Mouse (Mus musculus): ENCODE measurements around the gene F5. TPM values are rescaled to one million over a fixed set of nuclear protein-coding genes. Genes with fewer than 3 reads are reported as not detected.

F5 gene
- polyA plus RNA-seq, 1 experiment: 2.0 TPM

GRCm38 (mm10) chr1:164251438-164251837 lies 99.8 kb downstream of the F5 start:
- TF ChIP-seq CTCF (IDR thresholded peaks at IDR 0.05; ENCODE audit: extremely low read depth, insufficient read depth, insufficient read length, insufficient replicate concordance): no peak
- Histone ChIP-seq H3K4me1 (ENCODE audit: control insufficient read depth, insufficient read depth, insufficient read length) (peaks cover 3% of the 10 kb centered on the region; the same call in 1 of the 2 replicates), H3K27ac (ENCODE audit: insufficient read depth, low read length) (no peak overlapping the region), H3K27me3 (ENCODE audit: control insufficient read depth, insufficient read depth, low read length) (no peaks in the 10 kb centered on the region), H3K4me3 (ENCODE audit: extremely low read depth, insufficient read depth, insufficient read length) (no peak overlapping the region), H3K36me3 (ENCODE audit: control insufficient read depth, insufficient read depth, low read length) (no peaks in the 10 kb centered on the region)
- DNase-seq (ENCODE audit: low read depth in 1 of 2, low spot score in 2 of 2): no peak
- 82% methylated on average over 1 of the region's 1 CpGs for WGBS

GRCm38 (mm10) chr1:164252551-164252950 lies 100.9 kb downstream of the F5 start:
- H3K36me3 ChIP-seq (ENCODE audit: control insufficient read depth, insufficient read depth, low read length): no peaks in the 10 kb centered on the region; the same call in 1 of the 2 replicates
- TF ChIP-seq POLR2A (IDR thresholded peaks at IDR 0.05; ENCODE audit: low read depth, low read length) (no peak), CTCF (IDR thresholded peaks at IDR 0.05; ENCODE audit: extremely low read depth, insufficient read depth, insufficient read length, insufficient replicate concordance) (no peak)
- H3K4me1 ChIP-seq (ENCODE audit: control insufficient read depth, insufficient read depth, insufficient read length): peaks cover 3% of the 10 kb centered on the region; the same call in 1 of the 2 replicates
- WGBS: 88% methylated on average over 5 of the region's 5 CpGs
- no peak for DNase-seq (ENCODE audit: low read depth in 1 of 2, low spot score in 2 of 2)
- H3K4me3 ChIP-seq (ENCODE audit: extremely low read depth, insufficient read depth, insufficient read length): no peak overlapping the region
- H3K27me3 ChIP-seq (ENCODE audit: control insufficient read depth, insufficient read depth, low read length): no peaks in the 10 kb centered on the region
- H3K27ac ChIP-seq (ENCODE audit: insufficient read depth, low read length): no peak overlapping the region

- no peak for TF ChIP-seq CTCF (IDR thresholded peaks at IDR 0.05; ENCODE audit: extremely low read depth, insufficient read depth, insufficient read length, insufficient replicate concordance)
- no peaks in the 10 kb centered on the region for H3K4me1 ChIP-seq (ENCODE audit: control insufficient read depth, insufficient read depth, insufficient read length)
- 87% methylated on average over 3 of the region's 3 CpGs for WGBS
- H3K27ac ChIP-seq (ENCODE audit: insufficient read depth, low read length): no peak overlapping the region
- H3K27me3 ChIP-seq (ENCODE audit: control insufficient read depth, insufficient read depth, low read length): no peaks in the 10 kb centered on the region
- no peaks in the 10 kb centered on the region; the same call in 1 of the 2 replicates for H3K36me3 ChIP-seq (ENCODE audit: control insufficient read depth, insufficient read depth, low read length)
- H3K4me3 ChIP-seq (ENCODE audit: extremely low read depth, insufficient read depth, insufficient read length): no peak overlapping the region
- no peak for DNase-seq (ENCODE audit: low read depth in 1 of 2, low spot score in 2 of 2)
These were observed 103.2 kb downstream of the F5 start for GRCm38 (mm10) chr1:164254836-164255235.

- H3K27ac ChIP-seq (ENCODE audit: insufficient read depth, low read length): no peak overlapping the region
- DNase-seq (ENCODE audit: low read depth in 1 of 2, low spot score in 2 of 2): no peak
- H3K36me3 ChIP-seq (ENCODE audit: control insufficient read depth, insufficient read depth, low read length): peaks cover 4% of the 10 kb centered on the region
- no peaks in the 10 kb centered on the region for H3K4me1 ChIP-seq (ENCODE audit: control insufficient read depth, insufficient read depth, insufficient read length)
- TF ChIP-seq CTCF (IDR thresholded peaks at IDR 0.05; ENCODE audit: extremely low read depth, insufficient read depth, insufficient read length, insufficient replicate concordance): no peak
- TF ChIP-seq POLR2A (IDR thresholded peaks at IDR 0.05; ENCODE audit: low read depth, low read length): no peak
- H3K4me3 ChIP-seq (ENCODE audit: extremely low read depth, insufficient read depth, insufficient read length): no peak overlapping the region
- H3K27me3 ChIP-seq (ENCODE audit: control insufficient read depth, insufficient read depth, low read length): no peaks in the 10 kb centered on the region
- WGBS: 93% methylated on average over 16 of the region's 16 CpGs
These were observed 108.8 kb downstream of the F5 start for GRCm38 (mm10) chr1:164260171-164261028.

GRCm38 (mm10) chr1:164261553-164261952 lies 109.9 kb downstream of the F5 start:
- DNase-seq (ENCODE audit: low read depth in 1 of 2, low spot score in 2 of 2): no peak
- peaks cover 4% of the 10 kb centered on the region for H3K36me3 ChIP-seq (ENCODE audit: control insufficient read depth, insufficient read depth, low read length)
- no peak overlapping the region for H3K4me3 ChIP-seq (ENCODE audit: extremely low read depth, insufficient read depth, insufficient read length)
- H3K4me1 ChIP-seq (ENCODE audit: control insufficient read depth, insufficient read depth, insufficient read length): no peaks in the 10 kb centered on the region
- H3K27me3 ChIP-seq (ENCODE audit: control insufficient read depth, insufficient read depth, low read length): no peaks in the 10 kb centered on the region
- H3K27ac ChIP-seq (ENCODE audit: insufficient read depth, low read length): no peak overlapping the region
- TF ChIP-seq POLR2A (IDR thresholded peaks at IDR 0.05; ENCODE audit: low read depth, low read length): no peak
- TF ChIP-seq CTCF (IDR thresholded peaks at IDR 0.05; ENCODE audit: extremely low read depth, insufficient read depth, insufficient read length, insufficient replicate concordance): no peak
- 94% methylated on average over 7 of the region's 7 CpGs for WGBS

Other genes with a start within 250 kb of the F5 start
- gene Scyl3, start 222.7 kb upstream of the F5 start, polyA plus RNA-seq (2012; rRNA removed): 8.5 TPM in 2 replicates
- 1.2 and 1.5 TPM in 2 replicates for gene BC055324, start 157.0 kb upstream of the F5 start, polyA plus RNA-seq (2012; rRNA removed)
- 0.52 and 0.74 TPM in 2 replicates for gene Mettl18, start 156.9 kb upstream of the F5 start, polyA plus RNA-seq (2012; rRNA removed)
- 0.09 and 0.13 TPM in 2 replicates for gene Sele, start 103.6 kb upstream of the F5 start, polyA plus RNA-seq (2012; rRNA removed)
- gene Sell, start 89.9 kb upstream of the F5 start, polyA plus RNA-seq (2012; rRNA removed): 68.6 and 72.4 TPM in 2 replicates
- gene Selp, start 36.6 kb upstream of the F5 start, polyA plus RNA-seq (2012; rRNA removed): 2.2 and 2.8 TPM in 2 replicates
- 2.9 and 4.2 TPM in 2 replicates for gene Slc19a2, start 97.2 kb downstream of the F5 start, polyA plus RNA-seq (2012; rRNA removed)
- gene Ccdc181, start 123.7 kb downstream of the F5 start, polyA plus RNA-seq (2012; rRNA removed): 0.92 and 1.0 TPM in 2 replicates
- gene Nme7, start 152.3 kb downstream of the F5 start, polyA plus RNA-seq (2012; rRNA removed): 2.5 and 3.8 TPM in 2 replicates
- gene Blzf1, start 155.7 kb downstream of the F5 start, polyA plus RNA-seq (2012; rRNA removed): 1.1 and 1.3 TPM in 2 replicates